Mouse (Mus musculus): ENCODE results near the gene Col18a1.
"Not testable (repeated sequence)": the region's sequence is repeated elsewhere in the genome, so short reads cannot be mapped to it uniquely, and the experiment has no call there.

Gene Col18a1

GRCm38 (mm10) chr10:77138304-77138703 is 28.0 kb downstream of the Col18a1 start:
- TF ChIP-seq CTCF (conservative IDR thresholded peaks at IDR 0.05; ENCODE audit: low read length) (no peak), POU5F1 (IDR thresholded peaks at IDR 0.05; ENCODE audit: borderline replicate concordance, low read length) (no peak), NANOG (IDR thresholded peaks at IDR 0.05; ENCODE audit: borderline replicate concordance, low read length) (no peak)
- no peaks in the 10 kb centered on the region for H3K9me3 ChIP-seq (ENCODE audit: low read length)
- peaks cover 70% of the 10 kb centered on the region for H3K36me3 ChIP-seq (ENCODE audit: insufficient read depth, low read length)
- H3K4me3 ChIP-seq (replicated peaks; ENCODE audit: low read length): peak overlapping the region; percentile 51
- H3K4me1 ChIP-seq (replicated peaks; ENCODE audit: low read depth, low read length): peaks cover 97% of the 10 kb centered on the region
- no peaks in the 10 kb centered on the region for H3K27me3 ChIP-seq (ENCODE audit: insufficient read depth, low read length)

GRCm38 (mm10) chr10:77136205-77136604 is 30.1 kb downstream of the Col18a1 start:
- peak overlapping the region; percentile 23; the same call in 1 of the 2 replicates for H3K4me3 ChIP-seq (replicated peaks; ENCODE audit: low read length)

GRCm38 (mm10) chr10:77135274-77135829 is 31.0 kb downstream of the Col18a1 start:
- Histone ChIP-seq H3K4me3 (replicated peaks; ENCODE audit: low read length) (no peak overlapping the region), H3K9me3 (ENCODE audit: low read length) (no peaks in the 10 kb centered on the region), H3K27me3 (ENCODE audit: insufficient read depth, low read length) (no peaks in the 10 kb centered on the region), H3K4me1 (replicated peaks; ENCODE audit: low read depth, low read length) (peaks cover 96% of the 10 kb centered on the region), H3K36me3 (ENCODE audit: insufficient read depth, low read length) (peaks cover 61% of the 10 kb centered on the region)
- TF ChIP-seq CTCF (conservative IDR thresholded peaks at IDR 0.05; ENCODE audit: low read length): peak; percentile 38
- TF ChIP-seq NANOG (IDR thresholded peaks at IDR 0.05; ENCODE audit: borderline replicate concordance, low read length): no peak

More at GRCm38 (mm10) chr10:77136205-77136604, 30.1 kb downstream of the Col18a1 start:
- TF ChIP-seq NANOG (IDR thresholded peaks at IDR 0.05; ENCODE audit: borderline replicate concordance, low read length): no peak
- no peak for TF ChIP-seq CTCF (conservative IDR thresholded peaks at IDR 0.05; ENCODE audit: low read length)
- no peak for TF ChIP-seq POU5F1 (IDR thresholded peaks at IDR 0.05; ENCODE audit: borderline replicate concordance, low read length)
- no peaks in the 10 kb centered on the region for H3K27me3 ChIP-seq (ENCODE audit: insufficient read depth, low read length)
- peaks cover 68% of the 10 kb centered on the region for H3K36me3 ChIP-seq (ENCODE audit: insufficient read depth, low read length)
- peaks cover 97% of the 10 kb centered on the region for H3K4me1 ChIP-seq (replicated peaks; ENCODE audit: low read depth, low read length)
- H3K9me3 ChIP-seq (ENCODE audit: low read length): no peaks in the 10 kb centered on the region

DNA sequence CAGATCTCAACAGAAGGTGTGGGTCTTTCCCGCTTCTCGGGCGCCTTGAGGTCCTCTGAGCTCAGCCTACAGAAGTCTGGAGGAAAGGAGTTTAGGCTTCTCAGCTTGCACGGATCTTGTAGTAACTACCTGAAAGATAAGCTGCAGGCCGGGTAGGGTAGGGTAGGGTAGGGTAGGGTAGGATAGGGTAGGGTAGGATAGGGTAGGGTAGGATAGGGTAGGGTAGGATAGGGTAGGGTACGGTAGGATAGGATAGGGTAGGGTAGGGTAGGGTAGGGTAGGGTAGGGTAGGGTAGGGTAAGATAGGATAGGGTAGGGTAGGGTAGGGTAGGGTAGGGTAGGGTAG is 31.6 kb downstream of the Col18a1 start:
- H3K4me1 ChIP-seq (replicated peaks; ENCODE audit: low read depth, low read length): peaks cover 96% of the 10 kb centered on the region
- not testable (repeated sequence) for H3K9me3 ChIP-seq (ENCODE audit: low read length); H3K27me3 ChIP-seq (ENCODE audit: insufficient read depth, low read length)
- H3K4me3 ChIP-seq (replicated peaks; ENCODE audit: low read length): peak overlapping the region; percentile 61
- peaks cover 56% of the 10 kb centered on the region for H3K36me3 ChIP-seq (ENCODE audit: insufficient read depth, low read length)

DNA sequence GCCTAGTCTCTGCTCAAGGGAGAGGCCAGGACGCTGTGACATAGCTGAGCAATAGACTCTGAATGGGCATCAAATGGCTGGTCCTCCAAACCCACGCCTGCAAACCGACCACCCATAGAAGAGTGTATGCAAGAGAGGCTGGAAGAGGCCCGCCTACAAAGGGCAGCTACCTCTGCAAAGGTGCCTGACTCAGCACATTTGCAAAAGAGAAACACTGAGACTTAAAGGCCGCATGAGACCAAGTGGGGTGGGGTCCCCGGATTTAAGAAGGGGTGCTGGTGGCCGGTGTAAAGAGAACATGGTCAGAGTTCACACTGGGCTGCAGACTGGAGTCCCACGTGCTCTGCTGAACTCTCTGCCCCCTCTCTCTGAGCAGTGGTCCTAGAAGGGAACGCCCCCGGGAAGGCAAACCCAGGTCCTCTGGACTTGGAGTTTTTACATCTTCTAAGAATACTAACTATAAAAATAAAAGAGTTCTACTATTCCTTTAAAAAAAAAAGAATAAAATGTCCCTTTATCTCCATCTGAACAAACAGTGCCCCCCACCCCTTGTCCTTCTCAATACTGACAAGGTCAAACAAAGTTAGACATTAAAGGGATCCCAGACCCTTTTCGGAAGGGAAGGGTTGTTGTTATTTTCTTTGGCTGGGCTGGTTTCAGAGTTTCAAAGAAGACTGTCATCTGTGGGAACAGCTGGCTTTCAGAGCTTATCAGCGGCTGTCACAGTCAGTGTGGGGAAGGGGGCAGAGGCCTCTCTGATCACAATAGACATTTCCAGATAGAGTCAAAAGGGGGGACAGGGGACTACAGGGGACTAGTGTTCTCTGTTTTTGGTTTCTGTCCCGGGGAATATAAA is 32.2 kb downstream of the Col18a1 start:
- Histone ChIP-seq H3K36me3 (ENCODE audit: insufficient read depth, low read length) (peaks cover 50% of the 10 kb centered on the region), H3K4me3 (replicated peaks; ENCODE audit: low read length) (peak overlapping the region; percentile 61), H3K27me3 (ENCODE audit: insufficient read depth, low read length) (no peaks in the 10 kb centered on the region), H3K4me1 (replicated peaks; ENCODE audit: low read depth, low read length) (peaks cover 94% of the 10 kb centered on the region), H3K9me3 (ENCODE audit: low read length) (no peaks in the 10 kb centered on the region)
- no peak for TF ChIP-seq NANOG (IDR thresholded peaks at IDR 0.05; ENCODE audit: borderline replicate concordance, low read length)
- no peak for TF ChIP-seq POU5F1 (IDR thresholded peaks at IDR 0.05; ENCODE audit: borderline replicate concordance, low read length)
- TF ChIP-seq CTCF (conservative IDR thresholded peaks at IDR 0.05; ENCODE audit: low read length): no peak

GRCm38 (mm10) chr10:77132118-77132517 is 34.2 kb downstream of the Col18a1 start:
- peaks cover 93% of the 10 kb centered on the region for H3K4me1 ChIP-seq (replicated peaks; ENCODE audit: low read depth, low read length)
- H3K27me3 ChIP-seq (ENCODE audit: insufficient read depth, low read length): no peaks in the 10 kb centered on the region
- no peak for TF ChIP-seq CTCF (conservative IDR thresholded peaks at IDR 0.05; ENCODE audit: low read length)
- no peak for TF ChIP-seq NANOG (IDR thresholded peaks at IDR 0.05; ENCODE audit: borderline replicate concordance, low read length)
- no peak for TF ChIP-seq POU5F1 (IDR thresholded peaks at IDR 0.05; ENCODE audit: borderline replicate concordance, low read length)
- H3K9me3 ChIP-seq (ENCODE audit: low read length): no peaks in the 10 kb centered on the region
- H3K4me3 ChIP-seq (replicated peaks; ENCODE audit: low read length): peak overlapping the region; percentile 53
- peaks cover 46% of the 10 kb centered on the region for H3K36me3 ChIP-seq (ENCODE audit: insufficient read depth, low read length)

DNA sequence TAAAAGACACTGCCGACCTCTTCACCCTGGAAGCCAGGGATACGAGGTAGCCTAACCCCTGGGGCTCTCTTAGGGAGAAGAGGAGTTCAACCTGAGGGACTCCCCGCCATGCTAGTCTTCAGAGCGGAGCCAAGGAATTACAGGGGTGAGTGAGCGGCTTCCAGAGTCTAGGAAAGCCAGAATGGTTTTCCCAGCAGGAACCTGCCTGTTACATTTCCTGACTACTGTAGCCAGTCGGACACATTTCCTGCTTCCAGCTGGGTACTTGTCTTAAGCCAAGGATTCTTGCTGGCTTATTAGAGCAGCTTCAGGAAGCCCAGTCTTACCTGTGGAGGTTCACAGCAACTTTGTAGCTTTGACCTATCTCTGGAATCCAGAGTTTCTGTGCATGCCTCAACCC is 34.8 kb downstream of the Col18a1 start:
- Histone ChIP-seq H3K4me3 (replicated peaks; ENCODE audit: low read length) (peak overlapping the region; percentile 55), H3K9me3 (ENCODE audit: low read length) (no peaks in the 10 kb centered on the region), H3K27me3 (ENCODE audit: insufficient read depth, low read length) (no peaks in the 10 kb centered on the region), H3K4me1 (replicated peaks; ENCODE audit: low read depth, low read length) (peaks cover 94% of the 10 kb centered on the region), H3K36me3 (ENCODE audit: insufficient read depth, low read length) (peaks cover 43% of the 10 kb centered on the region)
- TF ChIP-seq POU5F1 (IDR thresholded peaks at IDR 0.05; ENCODE audit: borderline replicate concordance, low read length) (no peak), NANOG (IDR thresholded peaks at IDR 0.05; ENCODE audit: borderline replicate concordance, low read length) (peak; percentile 91)

DNA sequence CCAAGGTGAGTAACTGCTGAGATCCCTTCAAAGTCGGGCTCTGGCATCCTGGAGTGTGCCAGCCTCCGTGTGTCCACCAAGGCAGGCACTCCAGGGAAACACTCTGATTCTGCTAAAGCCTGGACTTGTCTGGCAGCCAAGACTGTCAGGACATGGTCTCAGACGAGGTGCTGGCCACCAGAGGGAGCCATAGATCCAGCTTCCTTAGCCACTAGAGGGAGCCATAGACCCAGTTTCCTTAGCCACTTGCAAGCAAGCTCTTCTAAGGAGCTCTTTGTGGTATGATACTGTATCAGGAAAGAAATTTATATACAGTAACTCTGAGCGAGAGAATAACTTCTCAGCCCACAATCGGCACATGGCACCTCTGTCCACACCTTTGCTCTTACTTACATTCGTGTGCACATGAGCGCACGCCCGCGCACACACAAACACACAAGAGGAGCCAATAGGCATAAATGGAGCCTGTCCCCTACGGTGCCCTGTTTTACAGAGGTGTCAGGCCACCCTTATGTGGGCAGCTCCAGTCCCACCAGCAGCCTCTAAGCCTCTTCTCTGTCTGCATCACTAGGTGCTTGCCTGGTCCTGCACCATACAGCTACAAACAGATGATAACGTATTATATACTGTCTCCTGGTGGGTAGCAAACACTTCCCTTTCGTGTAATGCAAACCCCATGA is 35.6 kb downstream of the Col18a1 start:
- TF ChIP-seq NANOG (IDR thresholded peaks at IDR 0.05; ENCODE audit: borderline replicate concordance, low read length) (no peak), POU5F1 (IDR thresholded peaks at IDR 0.05; ENCODE audit: borderline replicate concordance, low read length) (no peak), CTCF (conservative IDR thresholded peaks at IDR 0.05; ENCODE audit: low read length) (peak; percentile 97)
- Histone ChIP-seq H3K36me3 (ENCODE audit: insufficient read depth, low read length) (peaks cover 45% of the 10 kb centered on the region), H3K27me3 (ENCODE audit: insufficient read depth, low read length) (no peaks in the 10 kb centered on the region), H3K4me1 (replicated peaks; ENCODE audit: low read depth, low read length) (peaks cover 94% of the 10 kb centered on the region), H3K4me3 (replicated peaks; ENCODE audit: low read length) (peak overlapping the region; percentile 55), H3K9me3 (ENCODE audit: low read length) (no peaks in the 10 kb centered on the region)

Data from E14TG2a.4 (cell line).